Mouse (Mus musculus) forebrain, postnatal 0 days (tissue): ENCODE results near the gene Stx18. TPM values are rescaled to one million over a fixed set of nuclear protein-coding genes. Genes with fewer than 3 reads are reported as not detected.

Experiments used
- ATAC-seq: fragments of 200-750 bp; cut with Nextera tagmentation; 2 replicates; pipeline ENCODE4 v1.8.0; 2017; ENCODE audit warnings: mild to moderate bottlenecking, moderate library complexity
- DNase-seq: peaks from one replicate; pipeline ENCODE4 v3.0.0-alpha.2; 2015
- H3K27ac ChIP-seq: fragments of 300-500 bp; sonication (generic); 2 replicates; pipeline ENCODE4 v1.5.1; 2014; ENCODE audit warnings: low read depth, mild to moderate bottlenecking, antibody characterized with exemption, low read length, moderate library complexity, mixed read lengths
- H3K27me3 ChIP-seq: fragments of 300-500 bp; sonication (generic); 2 replicates; pipeline ENCODE4 v1.6.1; 2014; ENCODE audit warnings: mild to moderate bottlenecking, low read length, mixed read lengths; ENCODE audit not compliant: insufficient read depth
- H3K36me3 ChIP-seq: fragments of 300-500 bp; sonication (generic); 2 replicates; pipeline ENCODE4 v1.6.1; 2014; ENCODE audit warnings: mild to moderate bottlenecking, moderate library complexity; ENCODE audit not compliant: insufficient read depth
- H3K4me1 ChIP-seq: fragments of 300-500 bp; sonication (generic); 2 replicates; pipeline ENCODE4 v1.6.1; 2014; ENCODE audit warnings: antibody characterized with exemption; ENCODE audit not compliant: insufficient read depth
- H3K4me2 ChIP-seq: fragments of 300-500 bp; sonication (generic); 2 replicates; pipeline ENCODE4 v1.6.1; 2014; ENCODE audit warnings: low read depth, mild to moderate bottlenecking, moderate library complexity
- H3K4me3 ChIP-seq: fragments of 300-500 bp; sonication (generic); 2 replicates; pipeline ENCODE4 v1.5.1; 2014; ENCODE audit warnings: low read depth, low read length, mixed read lengths
- H3K9ac ChIP-seq: fragments of 300-500 bp; sonication (generic); 2 replicates; pipeline ENCODE4 v1.6.1; 2014; ENCODE audit warnings: mild to moderate bottlenecking
- H3K9me3 ChIP-seq: fragments of 300-500 bp; sonication (generic); 2 replicates; pipeline ENCODE4 v1.6.1; 2016; ENCODE audit warnings: low read length
- CTCF ChIP-seq: sonication (generic); IDR thresholded peaks from 2 replicates; pipeline ENCODE4 v1.5.1; 2016; ENCODE audit warnings: antibody characterized with exemption, control low read depth, low read depth
- WGBS: fragments of 180-500 bp; shearing (Covaris S2); extraction: QIAGEN DNeasy Blood & Tissue Kit; methylation state at CpG from one replicate; pipeline ENCODE4 v1.1.7; 2014; 5-methylcytosine and 5-hydroxymethylcytosine counted together
- polyA plus RNA-seq: library from polyadenylated mRNA; unstranded; fragments of >200 nt; fragmentation: Nextera tagmentation; extraction: Ambion mirVana; gene quantifications from 2 replicates; pipeline ENCODE4 v1.2.1, GENCODE M21; 2015
- total RNA-seq: library from RNA; depleted of rRNA; stranded (reverse); fragments of >200 nt; gene quantifications from 2 replicates; pipeline ENCODE4 v1.2.3, GENCODE M21; 2014

The Stx18 gene
- total and polyA plus RNA-seq, 2 experiments from 2014 or later, result 23.9 to 30.3 TPM

GRCm38 (mm10) chr5:38076326-38076725, 37.8 kb downstream of the Stx18 start:
- no peaks in the 10 kb centered on the region for H3K36me3 ChIP-seq
- no peak overlapping the region for H3K9ac ChIP-seq
- no peak for ATAC-seq
- no peak overlapping the region for H3K4me3 ChIP-seq
- DNase-seq, result no peak
- H3K9me3 ChIP-seq, result no peaks in the 10 kb centered on the region
- no peak for TF ChIP-seq CTCF
- 62% methylated on average over 4 of the region's 4 CpGs for WGBS
- H3K4me1 ChIP-seq, result no peaks in the 10 kb centered on the region
- H3K27me3 ChIP-seq, result no peaks in the 10 kb centered on the region
- H3K4me2 ChIP-seq, result no peak overlapping the region
- H3K27ac ChIP-seq, result no peak overlapping the region

GRCm38 (mm10) chr5:38078575-38078974, 40.0 kb downstream of the Stx18 start:
- ATAC-seq, result no peak
- no peak overlapping the region for H3K4me3 ChIP-seq
- no peaks in the 10 kb centered on the region for H3K36me3 ChIP-seq
- no peak for TF ChIP-seq CTCF
- no peaks in the 10 kb centered on the region for H3K9me3 ChIP-seq
- no peaks in the 10 kb centered on the region for H3K4me1 ChIP-seq
- 64% methylated on average over 3 of the region's 3 CpGs for WGBS
- no peak overlapping the region for H3K9ac ChIP-seq
- H3K27me3 ChIP-seq, result no peaks in the 10 kb centered on the region
- H3K4me2 ChIP-seq, result no peak overlapping the region
- no peak overlapping the region for H3K27ac ChIP-seq
- DNase-seq, result no peak

GRCm38 (mm10) chr5:38080472-38080871, 41.9 kb downstream of the Stx18 start:
- H3K27ac ChIP-seq, result no peak overlapping the region
- H3K27me3 ChIP-seq, result no peaks in the 10 kb centered on the region
- H3K36me3 ChIP-seq, result no peaks in the 10 kb centered on the region
- no peak overlapping the region for H3K9ac ChIP-seq
- no peak overlapping the region for H3K4me2 ChIP-seq
- H3K4me3 ChIP-seq, result no peak overlapping the region
- H3K4me1 ChIP-seq, result no peaks in the 10 kb centered on the region
- no peak for TF ChIP-seq CTCF
- DNase-seq (no peak), ATAC-seq (no peak)
- 87% methylated on average over 1 of the region's 1 CpGs for WGBS
- no peaks in the 10 kb centered on the region for H3K9me3 ChIP-seq

GRCm38 (mm10) chr5:38082589-38082988, 44.0 kb downstream of the Stx18 start:
- WGBS, result 65% methylated on average over 3 of the region's 3 CpGs
- ATAC-seq, result no peak

GRCm38 (mm10) chr5:38083362-38083761, 44.8 kb downstream of the Stx18 start:
- no peak overlapping the region for H3K4me3 ChIP-seq
- no peak overlapping the region for H3K27ac ChIP-seq
- ATAC-seq (no peak), DNase-seq (no peak)
- no peaks in the 10 kb centered on the region for H3K27me3 ChIP-seq
- no peak overlapping the region for H3K4me2 ChIP-seq
- H3K9me3 ChIP-seq, result no peaks in the 10 kb centered on the region
- no peak for TF ChIP-seq CTCF
- no peaks in the 10 kb centered on the region for H3K36me3 ChIP-seq
- WGBS, result 54% methylated on average over 5 of the region's 5 CpGs
- no peaks in the 10 kb centered on the region for H3K4me1 ChIP-seq
- H3K9ac ChIP-seq, result no peak overlapping the region

More at GRCm38 (mm10) chr5:38082589-38082988, 44.0 kb downstream of the Stx18 start:
- Histone ChIP-seq H3K4me1 (no peaks in the 10 kb centered on the region), H3K27ac (no peak overlapping the region), H3K27me3 (no peaks in the 10 kb centered on the region), H3K9ac (no peak overlapping the region), H3K4me3 (no peak overlapping the region), H3K9me3 (no peaks in the 10 kb centered on the region), H3K36me3 (no peaks in the 10 kb centered on the region), H3K4me2 (no peak overlapping the region)
- no peak for DNase-seq
- TF ChIP-seq CTCF, result no peak

- Histone ChIP-seq H3K27ac (no peak overlapping the region), H3K4me1 (no peaks in the 10 kb centered on the region), H3K4me3 (no peak overlapping the region), H3K27me3 (no peaks in the 10 kb centered on the region), H3K9ac (no peak overlapping the region), H3K4me2 (no peak overlapping the region), H3K9me3 (no peaks in the 10 kb centered on the region), H3K36me3 (no peaks in the 10 kb centered on the region)
- ATAC-seq, result no peak
- WGBS, result 39% methylated on average over 8 of the region's 8 CpGs
- no peak for TF ChIP-seq CTCF
- DNase-seq, result no peak
Observed at GRCm38 (mm10) chr5:38084616-38085015, 46.1 kb downstream of the Stx18 start.

GRCm38 (mm10) chr5:38085561-38086392, 47.2 kb downstream of the Stx18 start:
- no peak overlapping the region for H3K9ac ChIP-seq

More at GRCm38 (mm10) chr5:38085561-38086392, 47.2 kb downstream of the Stx18 start:
- peak; percentile 94 for TF ChIP-seq CTCF
- Histone ChIP-seq H3K9me3 (no peaks in the 10 kb centered on the region), H3K36me3 (no peaks in the 10 kb centered on the region), H3K4me2 (no peak overlapping the region), H3K27me3 (no peaks in the 10 kb centered on the region), H3K4me3 (no peak overlapping the region), H3K27ac (no peak overlapping the region), H3K4me1 (no peaks in the 10 kb centered on the region)
- 20% methylated on average over 10 of the region's 10 CpGs for whole genome bisulfite sequencing
- ATAC-seq, result peak; percentile 74
- DNase-seq, result peak; percentile 79
